Mouse (Mus musculus) right cerebral cortex, postnatal 10 days (tissue): ENCODE measurements around the gene Txndc11.

Experiments used
- DNase-seq, 2 experiments: peaks; one replicate each; pipeline ENCODE4 v3.0.0; 2021; ENCODE audit warnings: low spot score in 2 of 2

Txndc11 gene

DNA sequence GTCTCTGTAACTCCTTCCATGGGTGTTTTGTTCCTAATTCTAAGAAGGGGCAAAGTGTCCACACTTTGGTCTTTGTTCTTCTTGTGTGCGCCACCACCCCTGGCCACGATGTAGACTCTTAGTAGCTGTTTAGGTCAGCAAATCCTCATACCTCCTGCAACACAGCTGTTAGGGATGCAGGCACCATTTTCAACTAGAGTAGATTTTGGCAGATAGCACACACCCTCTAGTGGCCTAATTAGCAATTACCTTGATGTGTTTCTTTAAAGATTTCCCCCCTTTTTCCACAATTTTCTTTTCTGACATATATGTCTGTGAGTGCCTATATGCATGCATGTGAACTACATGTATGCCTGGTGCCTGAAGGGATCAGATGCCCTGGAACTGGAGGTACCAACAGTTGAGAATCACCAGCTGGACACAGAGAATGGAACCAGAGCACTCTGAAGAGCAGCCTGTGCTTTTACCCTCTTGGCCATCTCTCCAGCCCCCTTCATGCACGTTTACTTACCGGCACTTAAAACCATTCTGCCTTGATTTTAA, 25.2 kb downstream of the Txndc11 start:
- DNase-seq = no peak

DNA sequence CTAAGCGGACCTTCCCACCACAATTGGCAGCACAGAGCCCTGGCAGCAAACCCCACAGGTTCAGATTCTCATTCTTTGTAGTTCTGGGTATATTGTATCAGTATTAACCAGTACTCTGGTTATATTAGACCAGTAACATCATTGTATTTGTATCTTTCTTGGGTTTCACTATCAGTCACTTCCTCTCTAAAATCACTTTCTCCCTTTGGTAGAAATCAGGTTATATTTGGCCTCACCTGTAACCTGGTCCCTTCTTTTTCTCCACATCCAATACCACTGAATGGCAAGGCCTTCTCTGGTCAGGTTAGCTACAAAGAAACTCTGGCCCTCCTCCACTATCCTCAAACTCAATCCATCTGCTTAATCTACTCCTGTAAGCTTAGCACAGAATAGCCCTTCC, 29.5 kb downstream of the Txndc11 start:
- no peak for DNase-seq

DNA sequence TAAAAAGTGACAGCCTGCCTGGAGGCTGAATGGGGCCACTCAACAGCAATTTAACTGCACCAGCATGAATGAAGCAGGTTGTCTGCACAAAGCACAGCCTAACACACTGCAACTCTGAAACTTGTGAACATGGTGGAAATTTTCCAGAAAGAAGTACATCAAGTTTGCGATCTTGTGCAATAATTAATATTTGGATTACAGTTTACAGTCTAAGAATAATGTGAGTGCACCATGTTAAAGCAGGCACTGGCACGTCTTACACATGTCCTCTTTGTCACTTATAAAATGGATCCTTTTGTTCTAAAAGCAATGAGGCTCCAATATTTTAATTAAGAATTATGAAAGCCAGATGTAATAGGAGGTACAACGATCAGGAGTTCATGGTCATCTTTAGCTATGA, 37.1 kb downstream of the Txndc11 start:
- DNase-seq = no peak

DNA sequence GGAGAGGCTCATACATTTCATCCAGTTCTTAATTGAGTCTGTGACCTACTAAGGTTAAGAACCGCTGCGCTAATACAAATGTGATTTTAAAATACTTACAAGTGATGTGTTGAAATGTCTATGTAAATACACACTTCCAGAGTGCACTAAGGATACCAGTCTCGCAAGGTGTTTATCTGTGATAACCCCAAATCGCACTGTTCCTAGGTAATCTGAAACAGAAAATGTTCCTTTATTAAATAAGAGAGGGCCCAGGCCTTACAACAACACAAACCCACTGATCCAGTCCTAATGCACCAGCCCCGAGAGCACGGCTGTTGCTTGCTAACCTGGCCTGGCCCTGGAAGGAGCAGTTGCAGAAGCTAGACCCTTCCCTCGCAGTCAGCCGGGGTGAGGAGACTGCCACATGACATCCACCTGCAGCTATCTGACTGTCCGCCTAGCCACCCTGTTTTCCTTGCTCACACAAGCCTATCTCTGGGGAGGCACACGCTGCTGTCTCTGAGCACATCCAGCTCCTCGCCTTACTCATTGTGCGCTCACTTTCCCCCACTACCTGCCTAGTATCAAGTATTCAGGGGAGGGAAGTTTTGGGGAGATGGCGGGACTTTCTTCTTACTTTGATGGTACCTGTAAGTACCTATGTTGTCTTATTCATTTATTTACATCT, 40.6 kb downstream of the Txndc11 start:
- DNase-seq = no peak

DNA sequence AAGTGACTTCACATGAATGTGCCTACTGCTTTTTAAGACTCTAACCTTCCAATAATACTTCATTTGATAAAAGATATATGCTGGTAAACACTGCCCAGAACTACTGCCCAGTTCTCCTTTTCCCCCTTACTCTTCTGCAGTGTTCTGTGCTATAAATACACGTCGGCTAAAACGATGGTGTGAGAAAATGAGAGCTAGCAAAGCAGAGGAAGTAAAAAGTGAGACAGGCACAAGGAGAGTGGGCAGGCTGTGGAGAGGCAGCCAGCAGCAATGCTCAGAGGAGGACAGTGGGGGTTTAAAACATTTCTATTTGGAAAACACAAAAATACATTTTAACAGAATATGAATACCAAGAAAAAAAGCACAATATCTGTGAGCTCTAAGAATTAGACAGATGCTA, 41.9 kb downstream of the Txndc11 start:
- DNase-seq = peak; percentile 57 to 67

DNA sequence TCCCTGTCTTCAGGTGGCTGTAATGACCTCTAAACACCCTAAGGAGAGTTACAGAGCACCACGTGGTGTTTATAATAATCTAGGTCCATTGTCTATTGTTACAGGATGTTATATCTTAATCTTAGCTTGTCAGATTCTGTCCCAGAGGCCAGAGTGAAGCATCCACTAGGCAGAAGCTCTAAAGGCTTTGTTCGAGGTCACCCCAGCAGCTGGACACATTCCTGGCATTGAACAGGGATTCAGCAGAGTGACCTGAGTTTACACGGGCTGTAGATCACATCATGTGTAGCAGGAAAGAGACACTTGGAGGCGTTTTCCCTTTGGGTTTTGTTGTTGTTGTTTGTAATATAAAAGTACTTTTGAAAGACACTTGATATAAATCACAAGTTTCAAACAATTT, 42.4 kb downstream of the Txndc11 start:
- DNase-seq = no peak

DNA sequence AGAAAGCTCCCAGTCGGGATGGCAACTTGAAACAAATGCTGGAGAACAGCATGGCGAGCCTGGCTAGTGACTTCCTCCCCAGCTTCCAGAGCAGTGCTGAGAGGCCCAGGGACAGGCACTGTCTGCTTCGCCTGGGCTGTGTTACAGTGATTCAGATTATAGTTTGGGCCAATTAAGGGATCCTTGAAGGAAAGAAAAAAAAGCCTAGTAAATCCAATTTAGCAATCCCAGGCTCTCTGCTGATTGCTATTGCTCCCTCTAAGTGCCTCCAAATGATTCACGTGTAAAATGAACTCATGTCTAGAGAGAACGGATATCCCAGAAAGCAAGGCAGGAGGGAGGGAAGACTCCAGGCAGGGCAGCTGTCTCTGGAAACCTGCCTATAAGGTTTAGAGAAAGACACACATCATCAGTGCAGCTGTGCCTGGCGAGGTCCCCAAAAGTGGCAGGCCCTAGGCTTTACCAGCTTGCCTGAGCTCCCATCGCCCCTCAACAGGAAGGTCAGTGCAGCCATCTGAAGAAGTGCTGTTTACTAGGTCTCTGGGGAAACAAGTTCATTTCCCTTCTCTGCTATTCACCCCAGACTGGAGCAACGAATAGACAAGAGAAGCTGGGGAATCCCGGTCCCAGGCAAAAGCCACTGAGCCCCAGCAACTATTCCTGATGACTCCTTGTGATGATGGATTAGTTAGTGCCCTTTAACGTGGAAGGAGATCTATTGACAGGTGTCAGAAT, 43.4 kb downstream of the Txndc11 start:
- no peak for DNase-seq

DNA sequence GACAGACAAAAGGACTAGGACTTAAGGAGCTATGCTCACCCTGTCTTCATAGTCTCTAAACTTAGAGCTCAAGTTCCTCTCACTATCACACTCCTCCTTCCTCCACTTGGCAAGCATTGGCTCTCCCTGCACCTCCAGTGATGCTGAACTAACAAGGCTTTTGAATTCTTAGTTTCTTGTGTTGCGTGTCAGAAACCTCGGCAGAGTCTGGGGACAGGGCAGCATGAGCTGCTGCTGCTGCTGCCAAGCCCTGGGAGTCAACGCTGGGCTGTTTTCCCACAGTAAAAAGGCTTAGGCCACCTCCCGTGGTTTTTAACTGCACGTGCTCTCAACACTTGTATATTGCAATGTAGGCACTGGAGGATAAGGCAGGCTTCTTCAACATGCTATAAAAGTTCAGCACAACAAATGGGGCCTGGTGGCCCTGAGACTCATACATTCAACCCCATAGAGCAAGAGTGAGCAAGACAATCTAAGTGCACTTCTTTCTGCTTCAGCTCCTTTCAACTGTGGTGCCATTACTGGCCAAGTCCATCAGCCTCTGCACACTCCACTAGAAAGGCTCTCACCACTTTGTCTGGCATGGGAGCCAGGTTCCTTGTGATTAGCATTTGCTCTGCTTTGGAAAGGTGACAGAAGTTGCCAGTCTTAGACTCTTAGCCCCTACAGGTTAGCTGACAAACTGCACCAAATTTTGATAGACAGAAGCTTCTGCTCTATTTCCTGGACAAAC, 47.4 kb downstream of the Txndc11 start:
- peak; percentile 59 to 74 for DNase-seq

DNA sequence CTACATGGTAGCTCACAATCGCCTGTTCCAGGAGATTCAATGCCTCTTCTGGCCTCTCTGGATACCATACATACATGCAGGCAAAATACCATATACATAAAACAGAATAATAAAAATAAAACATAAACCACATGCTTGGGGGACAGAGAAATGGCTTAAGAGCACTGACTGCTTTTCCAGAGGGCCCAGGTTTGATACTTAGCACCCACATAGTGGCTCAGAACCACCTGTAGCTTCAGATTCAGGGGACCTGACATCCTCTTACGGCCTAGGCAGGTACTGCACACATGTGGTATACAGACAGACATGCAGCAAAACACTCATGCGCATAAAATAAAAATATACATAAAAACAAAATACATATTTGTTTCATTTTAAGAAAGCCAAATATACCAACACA, 48.2 kb downstream of the Txndc11 start:
- no peak for DNase-seq

DNA sequence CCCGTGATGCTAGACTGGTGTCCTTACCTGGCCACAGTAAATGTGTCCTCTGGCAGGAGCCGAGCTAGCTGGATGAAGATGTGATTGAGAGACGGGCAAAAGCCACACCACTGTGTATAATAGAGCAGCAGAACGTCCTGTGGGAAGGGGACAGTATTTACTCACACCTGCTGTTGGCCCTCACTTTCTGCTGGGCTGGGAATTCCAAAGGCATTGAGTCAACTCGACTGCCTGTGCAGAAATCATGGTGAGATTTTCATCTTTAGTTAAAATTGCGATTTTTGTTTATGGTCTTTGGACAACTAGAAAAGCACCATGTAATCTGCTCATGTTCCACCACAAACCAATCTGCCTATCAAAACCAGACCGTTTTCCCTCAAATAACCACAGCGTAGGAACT, 50.3 kb downstream of the Txndc11 start:
- DNase-seq = no peak

DNA sequence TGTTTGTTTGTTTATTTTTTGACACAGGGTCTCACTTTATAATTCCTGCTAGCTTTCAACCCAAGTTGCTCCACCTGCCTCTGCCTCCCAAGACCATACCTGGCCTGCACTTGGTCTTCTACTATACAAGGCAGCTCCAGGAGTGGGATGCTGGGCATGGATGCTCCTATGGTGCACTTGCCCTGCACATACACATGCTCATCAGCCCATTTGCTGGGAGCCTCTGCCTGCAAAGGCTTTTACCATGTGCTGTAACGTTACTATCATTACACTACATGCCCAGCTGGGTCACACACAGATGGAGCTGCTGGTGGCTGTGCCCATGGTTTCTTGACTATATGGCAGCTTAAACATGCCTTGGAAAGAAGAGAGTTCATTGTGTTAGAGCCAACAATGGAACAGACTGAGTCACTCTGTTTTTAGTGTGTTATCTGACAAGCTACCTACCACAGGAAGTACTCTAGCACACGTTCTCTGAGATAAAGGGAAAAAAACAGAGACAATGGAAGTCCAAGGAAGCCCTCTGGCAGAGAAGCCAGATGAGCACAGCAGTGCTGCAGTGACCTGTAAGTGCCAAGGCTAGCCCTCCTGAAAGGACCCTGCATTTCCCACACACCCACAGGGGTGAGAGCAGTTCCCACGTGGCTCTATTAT, 56.1 kb downstream of the Txndc11 start:
- DNase-seq = no peak

DNA sequence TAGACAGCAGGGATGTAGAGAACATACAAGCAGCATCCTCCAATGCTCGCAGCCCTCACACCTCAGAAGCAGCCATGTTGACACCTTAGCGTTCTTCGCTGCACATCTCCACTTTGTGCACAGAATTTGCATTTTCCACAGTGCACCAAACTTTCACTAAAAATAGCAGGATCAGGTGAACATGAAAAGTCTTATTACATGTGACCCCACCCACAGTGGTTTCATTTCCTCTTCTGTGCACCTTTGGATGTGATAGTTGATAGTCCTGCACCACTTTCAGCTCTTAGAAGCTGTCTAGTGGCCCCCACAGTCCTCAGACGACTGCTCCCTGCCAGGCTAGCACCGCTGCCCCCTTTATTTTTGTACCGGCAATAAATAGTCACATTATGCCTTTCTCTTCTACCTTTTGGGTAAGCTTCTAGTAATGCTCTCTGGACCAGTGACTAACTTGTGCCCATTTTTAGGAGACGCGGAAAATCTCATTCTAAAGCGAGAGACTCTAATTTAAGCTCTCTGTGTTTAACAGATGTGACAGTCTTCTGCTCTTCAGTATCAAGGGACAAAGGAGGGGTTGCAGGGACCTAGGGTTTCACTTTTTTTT, 56.7 kb downstream of the Txndc11 start:
- DNase-seq = no peak

DNA sequence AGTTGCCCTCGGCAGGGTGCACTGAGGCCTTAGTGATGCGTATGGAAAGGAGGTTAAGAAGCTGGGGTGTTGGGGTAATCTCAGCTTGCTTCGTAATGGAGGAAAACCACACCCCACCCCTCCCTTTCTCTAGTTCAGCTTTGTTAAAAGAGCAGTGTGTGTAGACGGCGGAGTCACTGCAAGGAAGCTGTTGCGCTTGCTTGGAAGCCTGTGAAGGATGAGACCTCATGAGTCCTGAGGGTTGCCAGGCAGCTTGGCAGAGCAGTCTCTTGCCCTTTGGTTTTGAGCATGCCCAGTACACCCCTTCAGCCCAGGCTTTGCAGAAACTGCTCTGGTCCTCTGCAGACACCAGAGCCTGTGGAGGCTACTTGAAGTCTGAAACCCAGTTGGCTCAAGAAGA, 61.4 kb downstream of the Txndc11 start:
- no peak for DNase-seq

DNA sequence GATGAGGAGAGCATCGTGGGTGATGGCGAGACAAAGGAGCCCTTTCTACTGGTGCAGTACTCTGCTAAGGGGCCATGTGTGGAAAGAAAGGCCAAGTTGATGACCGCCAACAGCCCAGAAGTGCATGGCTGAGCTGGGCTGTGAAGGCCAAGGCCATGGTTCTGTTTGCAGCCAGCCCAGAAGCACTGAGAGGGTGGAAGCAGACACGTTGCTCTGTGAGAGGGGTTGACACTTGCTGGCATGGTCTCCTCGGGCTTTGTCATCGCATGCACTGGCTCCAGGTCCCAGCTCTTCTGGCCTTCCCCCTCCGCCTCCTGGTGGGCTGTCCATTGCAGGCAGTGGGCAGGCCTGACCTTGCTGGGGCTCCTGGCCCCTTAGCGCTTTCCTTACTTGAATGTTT, 62.0 kb downstream of the Txndc11 start:
- DNase-seq = no peak

DNA sequence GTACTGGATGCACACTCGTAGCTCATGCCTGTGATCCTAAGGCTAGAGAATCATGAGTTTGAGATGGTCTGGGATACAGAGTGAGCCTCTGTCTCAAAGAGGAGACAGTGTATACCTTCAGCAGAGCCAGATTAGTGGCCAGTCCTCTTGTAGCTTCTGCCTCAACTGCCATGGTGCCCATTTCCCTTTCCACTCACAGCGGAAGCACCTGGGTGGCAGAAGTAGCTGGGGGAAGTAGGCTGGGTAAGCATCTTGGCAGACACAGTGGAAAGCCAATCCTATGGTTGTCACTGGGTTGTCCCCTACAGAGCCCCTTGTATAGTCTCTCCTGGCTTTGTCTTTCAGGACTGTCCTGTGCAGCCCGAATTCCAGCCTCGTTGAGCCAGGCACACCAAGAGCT, 62.6 kb downstream of the Txndc11 start:
- DNase-seq = no peak

DNA sequence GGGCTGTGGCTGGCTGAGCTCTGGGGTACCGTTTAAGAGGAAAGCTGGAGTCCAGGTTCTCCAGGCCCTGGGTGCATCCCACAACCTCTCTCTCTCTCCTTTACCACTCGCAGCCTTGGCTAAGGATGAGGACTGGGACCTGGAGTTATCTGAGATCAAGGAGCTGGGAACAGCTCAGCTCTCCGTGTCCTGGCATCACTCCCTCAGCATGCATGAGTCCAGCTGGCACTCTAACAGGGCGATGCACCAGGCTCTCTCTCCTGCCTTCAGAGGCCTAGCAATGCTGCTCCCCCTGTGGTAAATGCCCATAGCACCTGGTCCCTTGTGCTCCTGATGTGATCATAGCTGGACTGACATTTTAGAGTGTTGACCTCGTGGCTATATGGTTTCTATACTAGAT, 63.3 kb downstream of the Txndc11 start:
- peak in 1 of 2 experiments; percentile 68 for DNase-seq

DNA sequence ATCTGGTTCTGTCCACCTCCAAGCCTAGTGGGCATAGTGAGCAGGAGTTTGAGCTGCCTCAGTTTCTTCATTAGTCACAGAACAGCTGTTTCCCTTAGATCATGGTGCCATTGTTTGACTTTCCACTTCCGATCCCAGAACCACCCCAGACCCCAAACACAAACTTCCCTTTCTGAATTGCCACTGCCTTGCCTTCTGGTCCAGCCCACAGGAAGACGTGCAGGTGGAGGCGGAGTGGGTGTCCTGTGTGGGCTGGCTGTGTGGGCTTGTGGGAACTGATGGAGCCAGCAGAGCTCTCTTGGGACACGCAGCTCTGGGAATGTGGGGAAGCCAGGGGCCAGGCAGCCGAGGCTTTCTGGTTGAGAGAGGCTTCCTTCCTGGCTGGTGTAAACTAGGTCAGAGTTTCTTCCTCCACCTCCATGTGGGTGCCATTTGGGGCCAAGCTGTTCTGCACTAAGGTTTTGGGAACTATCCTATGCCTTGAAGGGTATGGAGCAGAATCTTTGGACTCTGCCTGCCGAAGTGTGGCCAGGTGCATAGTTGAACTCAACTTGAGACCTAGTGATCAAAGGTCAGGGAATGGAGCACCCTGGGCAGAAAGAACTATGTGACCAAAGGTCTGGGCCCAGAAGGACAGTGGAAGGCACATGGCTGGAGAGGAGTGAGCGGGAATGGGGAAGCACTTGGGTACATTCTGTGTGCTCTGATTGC, 64.6 kb downstream of the Txndc11 start:
- no peak for DNase-seq

DNA sequence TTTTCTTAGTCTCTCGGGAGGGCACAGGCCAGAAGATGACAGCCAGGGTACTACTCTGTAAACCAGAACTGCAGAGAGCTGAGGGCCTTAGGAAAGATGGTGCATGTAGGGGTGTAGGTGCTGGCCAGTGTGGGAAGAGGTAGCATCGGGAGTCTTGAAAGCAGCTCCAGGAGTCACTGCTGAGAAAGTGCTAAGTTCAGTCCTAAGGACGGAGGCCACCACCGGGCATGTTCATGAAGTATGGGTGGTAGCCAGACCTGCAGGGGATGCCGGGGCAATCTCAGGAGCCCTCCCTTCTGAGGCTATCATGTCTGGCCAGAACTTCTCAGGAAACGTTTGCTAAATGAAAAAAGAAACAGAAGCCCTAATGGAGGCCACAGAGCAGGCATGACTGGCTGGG, 65.2 kb downstream of the Txndc11 start:
- DNase-seq = no peak

DNA sequence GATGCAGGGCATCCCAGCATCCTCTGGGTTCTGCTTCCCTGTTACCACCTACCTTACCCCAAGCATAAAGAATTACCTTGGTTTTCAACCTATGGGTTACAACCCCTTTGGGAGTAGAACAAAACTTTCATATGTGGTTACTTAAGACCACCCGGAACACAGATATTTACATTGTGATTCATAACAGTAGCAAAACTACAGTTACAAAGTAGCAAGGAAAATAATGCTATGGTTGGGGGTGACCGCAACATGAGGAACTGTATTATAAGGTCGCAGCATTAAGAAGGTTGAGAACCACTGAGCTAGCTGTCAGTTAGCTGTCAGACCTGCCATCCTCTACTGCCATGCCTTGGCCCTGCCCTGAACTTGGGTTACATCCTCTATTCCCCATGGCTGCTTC, 65.8 kb downstream of the Txndc11 start:
- no peak for DNase-seq

DNA sequence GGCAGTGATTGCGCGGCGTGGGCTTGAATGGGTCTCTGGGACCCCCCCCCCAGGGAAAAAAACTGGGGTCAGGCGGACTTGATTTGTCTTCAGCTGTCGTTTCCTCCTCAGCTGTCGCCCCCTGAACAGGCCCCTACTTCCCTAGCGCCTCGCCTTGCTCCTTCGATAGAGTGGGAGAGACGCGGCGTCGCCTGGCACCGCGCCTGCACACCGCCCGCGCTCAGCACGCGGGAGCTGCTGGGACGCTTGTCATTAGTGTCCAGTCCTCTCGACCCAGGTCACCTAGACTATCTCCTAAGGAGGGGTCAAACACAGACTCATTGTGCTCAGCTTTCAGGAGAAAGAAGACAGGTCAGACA, 67.6 kb downstream of the Txndc11 start:
- DNase-seq = peak; percentile 81 to 83
